Mouse (Mus musculus) adrenal gland, postnatal 4 days (tissue): ENCODE measurements around the gene BC048403. TPM values are rescaled to one million over a fixed set of nuclear protein-coding genes. Genes with fewer than 3 reads are reported as not detected.
"Not testable (repeated sequence)": the region's sequence is repeated elsewhere in the genome, so short reads cannot be mapped to it uniquely, and the experiment has no call there.

Source experiments
- DNase-seq, 2 experiments: peaks; one replicate each; pipeline ENCODE4 v3.0.0; 2021 to 2022; ENCODE audit warnings: low spot score in 2 of 2, mixed read lengths in 2 of 2
- total RNA-seq, 2 experiments: library from RNA; stranded (reverse); gene quantifications; 2 replicates each; pipeline ENCODE4 v1.2.3; 2021

The BC048403 gene
- total RNA-seq, 2 experiments from 2014 or later, result 9.7 TPM

DNA sequence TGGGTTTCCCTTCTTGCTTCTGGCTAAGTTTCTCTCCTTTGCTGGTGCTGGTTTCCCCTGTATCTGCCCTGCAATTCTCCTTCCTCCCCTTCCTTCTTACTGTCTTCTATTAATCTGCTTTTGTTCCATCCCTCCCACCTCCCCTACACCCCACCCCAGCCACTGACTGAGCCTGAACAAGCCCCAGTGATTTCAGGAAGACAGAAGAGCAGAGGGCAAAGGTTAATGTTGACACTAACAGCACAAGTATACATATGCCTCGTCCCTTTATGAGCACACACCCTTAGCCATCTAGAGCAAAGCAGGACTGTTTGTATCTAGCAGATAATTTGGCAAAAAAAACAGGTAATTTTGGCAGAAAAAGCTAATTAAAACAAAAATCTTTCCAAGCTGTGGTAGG is 16.1 kb downstream of the BC048403 start:
- DNase-seq, result no peak

DNA sequence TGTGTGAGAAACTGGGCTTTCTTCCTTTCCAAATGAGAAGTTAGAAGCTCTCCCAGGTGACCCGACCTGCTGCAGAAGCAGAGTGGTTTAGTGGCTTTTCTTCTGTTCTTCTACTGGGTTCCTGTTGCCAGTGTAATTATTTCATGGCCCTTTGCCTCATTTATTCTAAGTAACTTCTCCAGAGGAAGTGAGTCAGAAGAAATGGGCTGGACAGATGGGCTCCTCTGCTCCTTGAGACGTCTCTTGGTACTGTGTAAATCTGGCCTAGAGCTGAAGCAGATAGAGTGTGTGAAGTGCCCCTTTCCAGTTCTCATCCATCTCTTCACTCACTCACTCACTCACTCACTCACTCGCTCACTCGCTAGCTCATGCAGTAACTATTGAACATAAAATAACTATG is 16.9 kb downstream of the BC048403 start:
- no peak for DNase-seq

GRCm38 (mm10) chr10:121759095-121759494 is 19.4 kb downstream of the BC048403 start:
- DNase-seq, result no peak

- no peak for DNase-seq
Measured at GRCm38 (mm10) chr10:121762141-121762540, 22.4 kb downstream of the BC048403 start.

DNA sequence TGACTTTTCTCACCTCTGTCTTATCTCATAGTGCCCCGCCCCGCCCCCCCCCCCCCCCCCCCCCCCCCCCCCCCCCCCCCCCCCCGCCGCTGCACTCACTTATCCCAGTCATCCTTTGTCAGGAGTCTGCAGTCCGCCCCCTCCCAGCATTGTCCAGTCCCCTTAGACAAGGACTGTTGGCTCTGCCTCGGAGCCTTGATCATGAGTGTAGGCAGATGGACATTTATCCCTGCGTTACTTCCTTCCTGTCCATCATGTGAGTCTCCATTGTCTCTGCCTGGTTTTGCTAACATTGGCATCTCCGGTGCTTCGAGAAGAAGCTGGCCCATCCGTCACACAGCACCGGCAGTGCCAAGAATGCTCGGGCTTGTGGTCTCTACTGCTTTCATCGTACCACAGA is 23.5 kb downstream of the BC048403 start:
- no peak for DNase-seq

- DNase-seq, result no peak
Measured at GRCm38 (mm10) chr10:121764469-121765173, 24.9 kb downstream of the BC048403 start.

DNA sequence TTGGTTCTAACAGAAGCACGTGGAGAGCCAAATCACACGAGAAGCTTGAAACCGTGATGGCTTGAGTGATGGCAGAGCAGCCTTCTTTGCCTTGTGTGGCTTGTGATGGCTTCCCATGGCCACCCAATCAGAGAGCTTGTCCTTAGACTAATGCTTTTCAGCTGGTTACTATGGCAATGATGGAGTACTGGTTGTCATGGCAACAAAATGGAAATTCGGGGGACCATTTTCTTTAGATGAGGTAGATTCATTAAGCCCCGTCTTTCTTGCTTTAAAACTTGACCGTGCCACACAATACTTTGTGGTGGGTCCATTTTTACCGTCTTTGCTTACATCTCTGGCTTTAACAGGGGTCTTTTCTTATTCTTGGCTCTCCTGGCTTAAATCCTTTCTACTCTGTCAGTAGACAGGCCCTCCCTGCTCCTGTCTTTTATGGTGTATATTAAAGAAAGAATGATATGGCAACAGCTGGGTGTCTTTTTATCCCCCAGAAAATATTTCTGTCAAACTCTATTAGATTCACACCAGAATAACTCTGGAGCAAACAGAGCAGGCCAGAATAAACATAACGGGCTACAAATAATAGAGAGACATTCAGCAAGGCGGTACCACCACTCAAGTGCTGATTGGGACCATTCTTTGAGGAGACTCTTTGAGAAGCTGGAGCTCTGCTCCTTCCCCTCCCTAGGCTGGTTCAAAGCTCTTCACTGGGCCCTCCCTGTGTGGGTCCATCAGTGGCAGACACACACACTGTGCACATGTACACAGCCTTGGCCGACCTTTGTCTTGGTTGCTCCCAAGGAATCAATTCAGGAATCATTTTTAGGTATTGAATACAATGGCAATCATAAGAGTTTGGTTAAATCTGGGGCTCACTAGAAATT is 25.7 kb downstream of the BC048403 start:
- no peak for DNase-seq

GRCm38 (mm10) chr10:121767295-121767694 is 27.6 kb downstream of the BC048403 start:
- not testable (repeated sequence) for DNase-seq

- DNase-seq, result no peak
Measured at GRCm38 (mm10) chr10:121769711-121770110, 30.0 kb downstream of the BC048403 start.

DNA sequence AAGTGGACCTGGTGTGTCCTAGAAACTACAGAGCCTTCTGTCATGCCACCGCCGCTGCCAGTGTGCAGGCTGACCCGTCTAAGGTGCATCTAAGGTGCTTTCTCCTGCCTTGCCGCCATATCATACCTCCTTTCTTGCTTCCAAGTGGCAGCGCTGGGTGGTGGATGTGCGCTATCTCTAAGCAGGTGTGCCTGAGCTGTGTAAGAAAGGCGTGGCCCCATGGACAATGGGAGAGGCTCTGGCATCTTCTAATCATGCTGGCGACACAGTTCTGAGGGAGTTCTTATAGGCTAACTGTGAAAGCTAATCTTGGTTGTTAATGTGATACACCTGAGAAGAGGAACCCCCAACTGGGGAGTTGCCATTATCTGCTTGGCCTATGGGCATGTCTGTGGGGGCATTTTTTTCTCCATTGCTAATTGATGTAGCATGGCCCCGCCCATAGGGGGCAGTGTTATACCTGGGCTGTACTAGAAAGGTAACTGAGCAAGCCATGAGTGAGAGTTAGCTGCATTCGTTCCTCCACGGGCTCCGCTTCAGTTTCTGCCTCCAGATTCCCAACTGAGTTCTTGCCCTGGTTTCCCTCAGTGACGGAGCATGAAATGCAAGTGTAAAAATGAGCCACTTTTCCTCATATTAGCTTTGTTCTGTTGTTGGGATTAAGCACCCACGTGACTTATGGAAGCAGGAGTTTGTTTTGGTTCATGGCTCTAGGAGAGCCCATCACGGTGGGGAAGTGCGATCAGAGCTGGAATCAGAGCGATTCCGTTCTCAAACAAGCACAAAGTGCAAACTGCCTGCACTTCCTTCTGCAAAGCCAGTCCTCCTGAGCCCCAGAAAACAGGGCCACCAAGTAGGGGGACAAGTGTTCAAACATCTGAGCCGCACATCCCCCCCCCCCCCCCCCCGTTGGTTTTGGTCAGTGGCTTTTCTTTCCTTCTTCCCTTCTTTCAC is 31.2 kb downstream of the BC048403 start:
- no peak for DNase-seq

- DNase-seq, result no peak
Measured at GRCm38 (mm10) chr10:121773813-121774212, 34.1 kb downstream of the BC048403 start.

DNA sequence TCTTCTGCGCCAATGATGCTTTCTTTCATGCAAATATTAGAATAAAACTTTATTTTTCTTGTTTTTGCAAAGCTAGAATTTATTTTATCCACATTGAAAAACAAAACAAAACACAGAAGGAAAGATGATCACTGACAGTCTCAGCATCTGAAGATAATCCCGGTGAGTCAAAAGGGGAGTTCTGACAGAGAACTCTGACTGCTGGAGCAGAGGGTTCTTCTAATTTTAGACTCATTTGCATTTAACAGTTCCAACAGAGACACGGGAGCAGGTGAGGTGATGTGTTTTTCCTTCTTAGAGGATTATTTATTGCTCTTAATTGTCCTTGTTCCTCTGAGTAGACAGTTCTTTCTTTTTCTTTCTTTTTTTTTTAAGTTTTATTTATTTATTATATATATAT is 36.3 kb downstream of the BC048403 start:
- DNase-seq, result no peak

DNA sequence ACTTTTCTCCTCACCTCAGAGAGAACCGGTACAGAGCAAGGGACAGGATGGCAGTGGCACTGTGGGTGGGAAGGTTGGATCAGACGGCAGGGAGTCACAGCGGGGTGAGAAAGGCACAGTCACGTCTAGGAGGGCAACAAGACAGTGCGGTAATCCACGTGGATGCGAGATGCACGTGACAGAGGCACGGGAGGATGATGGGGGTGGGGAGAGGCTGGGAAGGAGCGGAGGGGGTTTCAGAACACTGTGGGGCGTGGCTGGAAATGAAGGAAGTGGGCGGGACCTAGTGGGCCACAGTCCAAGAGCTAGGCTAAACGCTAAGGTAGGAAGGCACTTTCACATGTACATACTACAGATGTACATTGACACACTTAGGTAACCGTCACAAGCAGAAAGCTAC is 41.4 kb downstream of the BC048403 start:
- DNase-seq, result no peak

DNA sequence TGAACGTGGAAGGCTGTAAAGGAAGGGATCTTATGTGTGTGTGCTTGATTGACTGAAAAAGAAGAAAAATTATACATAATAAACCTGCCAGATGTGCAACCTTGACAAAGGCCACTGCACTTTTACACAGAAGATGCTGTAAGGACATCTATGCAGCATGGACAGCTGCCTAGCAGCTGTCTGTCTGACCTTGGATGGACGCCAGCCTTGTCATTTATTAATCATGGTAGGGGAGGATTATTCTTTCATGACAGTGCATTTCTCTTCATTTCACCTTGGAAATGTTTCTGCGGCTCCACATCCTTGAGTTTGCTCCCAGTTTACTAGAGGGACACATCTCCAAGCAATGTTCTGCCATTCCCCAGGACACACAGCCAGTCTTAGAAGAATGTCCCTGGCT is 48.8 kb downstream of the BC048403 start:
- peak in 1 of 2 experiments; percentile 27 for DNase-seq

DNA sequence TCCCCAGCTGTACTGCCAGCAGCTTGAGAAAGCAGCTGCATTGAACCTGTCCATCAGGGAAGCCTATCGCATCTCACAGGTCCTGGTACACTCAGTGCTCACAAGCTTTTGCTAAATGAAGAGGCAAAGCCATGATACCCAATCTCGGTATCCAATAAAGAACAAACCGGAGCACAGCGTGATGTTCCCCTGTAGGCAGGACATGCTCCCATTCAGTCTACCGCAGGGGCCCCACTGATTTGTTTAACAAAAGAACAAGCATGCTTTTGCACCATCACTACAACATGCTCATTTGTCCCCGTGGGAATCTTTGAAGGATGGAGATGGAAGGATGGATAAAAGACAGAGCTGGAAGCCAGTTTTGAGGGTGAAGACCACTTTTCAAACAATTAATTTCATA is 50.3 kb downstream of the BC048403 start:
- no peak for DNase-seq

DNA sequence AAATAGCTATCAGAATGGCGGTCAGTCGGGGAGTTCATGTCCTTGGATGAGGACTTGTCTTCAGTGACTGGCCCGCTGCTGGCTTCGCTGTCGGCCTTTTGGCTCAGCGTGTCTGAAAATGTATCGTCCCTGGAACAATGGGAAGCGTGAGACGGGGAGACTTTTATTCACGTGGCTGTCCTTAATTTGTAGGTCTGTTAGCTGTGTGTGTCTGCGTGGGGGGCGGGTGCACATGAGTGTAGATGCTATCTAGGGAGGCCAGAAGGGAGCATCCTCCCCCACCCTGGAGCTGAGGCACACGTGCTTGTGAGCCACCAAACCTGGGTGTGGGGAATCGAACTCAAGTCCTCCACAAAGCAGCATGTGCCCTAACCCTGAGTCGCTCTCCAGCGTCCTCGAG is 52.9 kb downstream of the BC048403 start:
- no peak for DNase-seq

DNA sequence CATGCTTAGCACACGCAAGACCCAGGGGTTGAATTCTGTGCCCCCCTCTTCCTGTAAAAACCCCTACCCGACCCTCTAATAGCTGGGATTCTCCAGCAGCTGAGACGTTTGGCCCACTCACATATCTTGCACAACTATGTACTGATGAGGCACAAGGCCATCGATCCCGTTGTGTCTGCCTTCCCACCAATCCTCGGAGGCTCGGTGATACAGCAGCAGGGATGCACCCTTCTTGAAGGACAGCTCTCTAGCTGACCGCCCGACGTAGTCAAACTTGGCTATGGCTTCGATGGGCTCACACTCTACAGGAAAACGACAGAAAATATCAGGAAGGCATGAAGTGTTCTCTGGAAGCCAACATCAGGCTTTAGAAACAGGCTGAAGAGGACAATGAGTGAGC is 54.7 kb downstream of the BC048403 start:
- no peak for DNase-seq

GRCm38 (mm10) chr10:121796027-121796802 is 56.5 kb downstream of the BC048403 start:
- DNase-seq, result no peak

- no peak for DNase-seq
Measured at GRCm38 (mm10) chr10:121800041-121800440, 60.3 kb downstream of the BC048403 start.
